Mouse (Mus musculus) 3134 (cell line): ENCODE data around the gene Brat1.
"Not testable (repeated sequence)": the region's sequence is repeated elsewhere in the genome, so short reads cannot be mapped to it uniquely, and the experiment has no call there.

ENCODE experiments used
- DNase-seq: peaks from one replicate; pipeline ENCODE4 v3.0.0-alpha.2; 2011; ENCODE audit warnings: low spot score; ENCODE audit not compliant: insufficient read length; ENCODE audit errors: extremely low read depth

Gene Brat1

DNA sequence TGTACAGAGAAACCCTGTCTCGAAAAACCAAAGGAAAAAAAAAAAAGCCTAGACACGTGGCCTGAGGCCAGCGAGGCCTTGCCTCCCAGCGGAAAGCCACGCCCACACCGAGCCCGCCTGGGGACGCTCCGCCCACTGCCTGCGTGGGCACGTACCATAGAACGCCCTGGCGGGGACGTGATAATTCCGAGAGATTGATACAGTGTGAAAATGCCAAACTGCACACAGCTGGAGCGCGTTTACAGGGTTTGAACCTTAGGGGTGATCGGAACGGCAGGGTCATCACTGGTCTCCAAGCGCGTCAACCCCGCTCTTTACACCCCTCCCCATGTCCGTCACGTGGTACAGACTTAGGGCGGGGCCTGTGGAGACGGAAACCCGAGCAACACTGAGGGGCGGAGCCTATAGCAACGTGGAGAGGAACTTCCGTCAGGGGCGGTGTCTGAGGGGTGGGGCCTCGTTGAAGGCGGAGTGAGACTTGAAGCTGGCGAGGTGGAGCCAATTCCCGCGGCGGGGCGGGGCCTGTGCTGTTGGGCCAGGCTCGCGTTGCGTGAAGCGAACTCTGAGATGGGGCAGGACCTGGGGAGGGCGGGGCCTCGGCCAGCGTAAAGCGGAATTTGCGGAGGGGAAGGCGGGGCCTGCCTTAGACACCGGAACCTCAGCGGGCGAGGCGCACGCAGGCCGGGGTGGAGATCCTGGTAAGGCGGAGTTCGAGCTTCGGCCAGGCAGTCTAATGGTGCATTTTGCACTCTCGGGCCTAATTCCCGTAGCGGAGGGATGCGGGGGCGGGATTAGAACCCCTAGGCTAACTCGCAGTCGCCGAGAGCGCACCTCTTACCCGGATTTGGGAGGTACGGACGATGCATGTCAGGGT is at the start of gene Brat1:
Brat1 (plus strand) TSS at position 634 of the 874 bp plus-strand sequence.
- peak; percentile 100 for DNase-seq

DNA sequence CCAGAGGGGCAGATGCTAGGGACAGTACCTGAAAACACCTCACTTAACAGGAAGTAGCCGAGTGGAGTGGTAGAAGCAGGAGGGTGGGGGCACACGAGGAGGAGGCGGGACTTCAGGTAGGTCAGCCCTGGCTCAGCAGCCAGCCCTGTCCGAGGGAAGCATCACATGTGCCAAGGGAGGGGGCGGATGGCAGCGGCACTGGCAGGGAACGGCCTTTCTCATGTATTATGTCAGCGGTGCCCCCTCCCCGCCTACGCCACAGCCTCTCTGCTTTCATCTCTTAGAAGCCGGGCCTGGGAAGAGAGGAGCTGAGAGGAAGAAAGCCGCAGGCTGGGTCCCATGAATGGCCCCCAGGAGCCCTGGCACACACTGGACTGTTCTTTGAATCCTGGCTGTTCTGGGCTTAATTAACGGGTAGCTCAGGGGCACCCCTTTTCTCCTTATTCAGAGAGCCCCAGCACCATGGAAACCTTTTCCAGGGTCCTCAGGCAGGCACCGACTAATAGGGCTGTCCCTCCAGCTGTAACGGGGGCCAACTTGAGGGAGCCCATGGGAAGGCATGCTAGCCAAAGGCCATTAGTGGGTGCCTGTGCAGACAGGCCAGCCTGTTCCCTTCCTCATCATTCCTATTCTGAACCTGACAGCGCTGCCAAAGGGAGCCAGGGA is 45.1 kb upstream of the Brat1 start:
- no peak for DNase-seq

- DNase-seq: no peak
Observed at GRCm38 (mm10) chr5:140660398-140660797, 44.4 kb upstream of the Brat1 start.

GRCm38 (mm10) chr5:140661427-140661826 is 43.4 kb upstream of the Brat1 start:
- no peak for DNase-seq

- no peak for DNase-seq
Observed at GRCm38 (mm10) chr5:140661875-140662643, 42.8 kb upstream of the Brat1 start.

DNA sequence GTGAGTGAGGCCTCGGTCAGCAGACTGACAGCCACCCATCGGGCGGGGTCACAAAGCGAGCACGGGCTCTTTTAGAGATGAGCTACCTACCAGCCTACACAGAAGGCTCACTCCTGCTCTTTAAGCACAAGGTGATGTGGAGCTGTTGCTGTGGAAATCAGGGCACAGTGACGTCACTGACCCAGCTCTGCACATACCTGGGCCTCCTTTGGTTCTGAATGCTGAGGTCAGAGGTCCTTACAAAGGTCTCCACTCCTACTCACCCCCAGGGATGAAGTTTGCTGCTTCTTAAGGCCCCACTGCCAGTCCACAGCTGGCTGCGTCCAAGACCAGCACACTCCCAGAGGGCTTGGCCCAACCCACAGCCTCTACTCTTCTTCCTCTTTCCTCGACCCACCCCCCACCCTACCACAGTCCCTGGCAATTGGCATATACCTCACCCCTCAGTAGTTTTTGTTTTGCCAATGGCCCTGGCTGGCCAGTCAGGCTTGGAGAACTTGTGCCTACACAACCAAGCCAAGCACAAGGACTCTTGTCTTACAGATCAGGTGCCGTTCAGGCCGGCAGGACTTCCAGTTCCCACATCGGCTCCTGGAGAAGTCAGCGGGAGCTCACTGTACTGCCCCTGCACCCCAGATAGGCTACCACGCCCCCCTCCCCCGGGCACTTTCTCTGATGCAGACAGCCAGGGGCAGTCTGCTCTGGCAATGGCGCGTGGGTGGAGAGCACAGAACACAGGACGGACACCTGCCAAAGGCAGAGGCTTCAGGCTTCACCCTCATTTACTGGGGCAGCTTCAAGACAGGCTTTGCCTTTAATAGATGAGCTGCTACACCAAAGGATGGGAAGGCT is 41.8 kb upstream of the Brat1 start:
- no peak for DNase-seq

GRCm38 (mm10) chr5:140663621-140664180 is 41.1 kb upstream of the Brat1 start:
- DNase-seq: no peak

DNA sequence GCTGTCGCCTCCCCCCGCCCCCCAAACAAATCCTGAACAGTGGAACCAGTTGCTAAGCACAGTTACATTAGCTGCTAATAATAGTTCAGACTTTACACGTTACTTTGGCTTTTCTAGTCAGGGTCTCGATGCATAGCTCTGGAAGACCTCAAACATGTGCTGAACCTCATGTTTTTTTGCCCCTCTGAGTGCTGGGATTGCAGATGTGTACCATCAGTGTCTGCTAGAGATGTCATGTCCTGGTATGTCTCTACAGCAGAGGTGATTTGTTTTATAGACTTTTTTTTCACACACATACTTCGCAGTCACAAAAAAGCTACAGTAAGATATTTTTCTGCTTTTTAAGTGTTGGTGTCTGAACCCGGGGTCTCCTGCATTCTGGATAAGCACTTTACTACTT is 32.7 kb upstream of the Brat1 start:
- DNase-seq: no peak

GRCm38 (mm10) chr5:140672603-140673002 is 32.2 kb upstream of the Brat1 start:
- not testable (repeated sequence) for DNase-seq

GRCm38 (mm10) chr5:140674036-140674435 is 30.8 kb upstream of the Brat1 start:
- DNase-seq: no peak

- no peak for DNase-seq
Observed at GRCm38 (mm10) chr5:140675079-140675478, 29.7 kb upstream of the Brat1 start.

- no peak for DNase-seq
Observed at GRCm38 (mm10) chr5:140675640-140676039, 29.2 kb upstream of the Brat1 start.

DNA sequence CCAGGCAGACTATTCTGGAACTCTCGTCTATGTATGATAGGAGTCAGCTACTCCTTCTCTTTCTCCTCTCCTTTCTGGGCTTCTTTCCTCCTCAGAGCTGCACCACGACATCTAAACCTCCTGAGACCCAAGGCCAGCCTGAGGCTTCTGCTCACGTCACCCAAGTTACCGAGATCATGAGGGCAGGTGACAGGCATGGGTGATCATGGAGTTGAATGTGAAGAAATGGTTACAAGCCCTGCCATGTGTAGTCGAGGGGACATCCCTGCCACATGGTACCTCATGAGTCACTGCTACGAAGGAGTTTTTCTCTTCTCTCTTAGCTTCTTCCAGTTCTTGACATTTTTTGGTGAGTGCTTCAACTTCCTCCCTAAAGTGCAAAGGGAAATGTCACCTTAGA is 27.7 kb upstream of the Brat1 start:
- no peak for DNase-seq

- DNase-seq: no peak
Observed at GRCm38 (mm10) chr5:140680051-140680450, 24.8 kb upstream of the Brat1 start.

GRCm38 (mm10) chr5:140680950-140681349 is 23.9 kb upstream of the Brat1 start:
- no peak for DNase-seq

- DNase-seq: no peak
Observed at GRCm38 (mm10) chr5:140682113-140682512, 22.7 kb upstream of the Brat1 start.

DNA sequence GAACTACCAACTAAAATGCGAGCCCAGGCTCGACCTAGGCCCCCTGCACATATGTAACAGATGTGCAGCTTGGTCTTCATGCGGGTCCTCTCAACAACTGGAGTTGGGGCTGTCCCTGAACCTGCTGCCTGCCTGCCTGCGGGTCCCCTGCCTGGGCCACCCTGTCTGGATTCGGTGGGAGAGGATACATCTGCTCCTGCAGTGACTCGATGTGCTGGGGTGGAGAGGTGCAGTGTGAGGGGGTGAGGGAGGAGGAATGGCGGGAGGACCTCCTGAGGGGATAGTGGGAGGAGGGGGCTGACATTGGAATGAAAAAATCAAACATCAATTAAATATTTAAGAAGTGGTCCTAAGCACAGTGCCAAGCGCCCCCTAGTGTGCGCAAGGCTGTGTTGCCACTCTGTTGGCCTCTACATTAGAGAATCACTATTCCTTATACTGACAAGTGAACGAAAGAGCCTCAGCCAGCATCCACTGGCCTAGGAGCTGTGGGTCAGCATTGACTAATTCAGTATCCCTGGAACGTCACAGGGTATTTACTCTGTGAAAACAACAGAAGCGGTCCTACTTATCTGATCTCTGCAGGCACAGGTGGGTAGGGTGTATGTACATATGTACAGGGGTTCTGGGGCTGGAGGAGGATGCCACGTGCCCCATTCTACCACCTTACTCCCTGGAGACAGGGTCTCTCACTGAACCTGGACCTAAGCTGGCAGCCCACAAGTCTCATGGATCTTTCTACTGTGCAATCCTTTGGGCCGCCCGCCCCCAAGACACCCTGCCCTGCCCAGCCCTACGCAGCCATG is 20.3 kb upstream of the Brat1 start:
- no peak for DNase-seq

DNA sequence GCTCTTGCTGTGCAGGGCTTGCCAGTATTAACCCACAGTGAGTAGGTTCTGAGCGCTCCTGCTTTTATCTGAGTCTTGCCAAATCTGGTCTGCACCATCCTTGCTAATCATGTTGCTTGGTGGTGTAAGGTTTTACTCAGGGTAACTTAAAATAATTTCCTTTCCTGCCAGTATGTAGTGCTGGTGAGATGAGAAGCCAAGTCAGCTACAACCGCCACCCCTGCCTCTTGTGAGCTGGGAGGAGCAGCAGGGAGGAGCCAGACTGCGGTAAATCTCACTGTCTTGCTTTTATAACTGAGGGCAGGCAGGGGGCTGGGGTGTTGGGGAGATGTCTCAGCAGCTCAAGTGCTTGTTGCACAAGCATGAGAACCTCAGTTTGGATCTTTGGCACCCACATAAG is 16.4 kb upstream of the Brat1 start:
- DNase-seq: no peak

DNA sequence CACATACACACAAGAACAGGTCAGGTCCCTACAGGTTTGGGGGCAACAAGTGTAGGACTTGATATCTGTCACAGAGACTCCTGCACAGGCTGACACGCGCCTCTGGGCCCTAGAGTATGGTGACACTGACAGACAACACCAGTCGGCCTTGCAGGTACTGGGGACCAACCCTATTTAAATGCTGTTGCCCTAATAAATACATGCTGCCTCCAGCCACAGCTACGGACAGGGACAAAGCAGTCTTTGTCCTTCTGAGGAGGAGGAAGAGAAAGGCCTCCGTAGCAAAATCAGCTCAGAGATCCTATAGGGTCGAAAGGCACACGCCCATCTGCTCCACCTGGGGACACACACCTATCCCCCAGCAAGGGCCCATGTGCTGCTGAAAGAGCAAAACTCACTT is 8.8 kb upstream of the Brat1 start:
- DNase-seq: no peak
